ENCODE assay signal across 26 mouse cellular contexts in the genomic region with DNA sequence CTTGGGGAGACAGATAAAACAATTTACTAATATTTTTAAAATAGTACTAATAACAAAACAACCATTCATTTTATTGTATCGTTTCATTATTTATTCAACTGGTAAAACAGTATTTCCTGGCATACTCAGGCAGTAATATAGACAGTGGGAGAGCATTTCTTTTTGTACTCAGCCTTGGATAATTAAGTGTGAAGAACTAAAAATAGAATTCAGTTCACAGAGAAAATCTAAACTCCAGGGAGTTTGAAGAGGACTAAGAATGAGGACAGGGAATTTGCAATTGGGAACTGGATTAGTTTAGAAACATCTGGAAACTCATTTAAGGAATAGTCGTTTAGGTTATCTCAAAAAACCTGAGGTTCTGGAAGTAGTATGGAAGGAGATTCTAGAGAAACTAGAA.
DNase-seq lines count a peak whose midpoint lies in the region; ATAC-seq and TF ChIP-seq lines count a peak whose summit lies in the region.
"Had no signal": no experiment of that assay in that cellular context is flagged by ENCODE, and none has a peak within 500 bp of the region (broad histone marks: within the 10 kb centered on the region; RNA-seq: fewer than 3 reads in every experiment).

No protein-coding gene starts in this region.

- no peak overlapping the region for H3K27ac ChIP-seq in lung, embryonic 14.5 days (ENCODE audit: low read depth)
- no peak overlapping the region for H3K27ac ChIP-seq in lung, postnatal 0 days (ENCODE audit: low read length)
- H3K27ac ChIP-seq in kidney, embryonic 16.5 days (ENCODE audit: low read length): no peak overlapping the region
- H3K27ac ChIP-seq: embryonic facial prominence, embryonic 10.5 days; embryonic facial prominence, embryonic 12.5 days; forebrain, embryonic 13.5 days; forebrain, embryonic 15.5 days had no signal

- WGBS in lung, embryonic 14.5 days: 27% methylated on average over 2 of the region's 2 CpGs
- 40% methylated on average over 2 of the region's 2 CpGs for WGBS in lung, postnatal 0 days
- 57% methylated on average over 2 of the region's 2 CpGs for WGBS in kidney, embryonic 16.5 days

- H3K27me3 ChIP-seq in lung, embryonic 14.5 days (ENCODE audit: insufficient read depth, low read length): no peaks in the 10 kb centered on the region
- no peaks in the 10 kb centered on the region for H3K27me3 ChIP-seq in lung, postnatal 0 days (replicated peaks; ENCODE audit: insufficient read depth, low read length)
- no peaks in the 10 kb centered on the region for H3K27me3 ChIP-seq in kidney, embryonic 16.5 days (ENCODE audit: insufficient read depth, low read length)
- H3K27me3 ChIP-seq: CH12.LX; embryonic facial prominence, embryonic 12.5 days; forebrain, embryonic 13.5 days; forebrain, embryonic 15.5 days; Patski had no signal

- no peak for TF ChIP-seq CTCF in lung, embryonic 14.5 days (IDR thresholded peaks at IDR 0.05; ENCODE audit: low read depth)
- TF ChIP-seq CTCF in lung, postnatal 0 days (IDR thresholded peaks at IDR 0.05): no peak

- H3K36me3 ChIP-seq in lung, embryonic 14.5 days (ENCODE audit: insufficient read depth): no peaks in the 10 kb centered on the region
- H3K36me3 ChIP-seq in lung, postnatal 0 days (ENCODE audit: insufficient read depth, low read length): no peaks in the 10 kb centered on the region
- no peaks in the 10 kb centered on the region for H3K36me3 ChIP-seq in kidney, embryonic 16.5 days (ENCODE audit: insufficient read depth, low read length)
- H3K36me3 ChIP-seq: embryonic facial prominence, embryonic 10.5 days; embryonic facial prominence, embryonic 12.5 days; forebrain, embryonic 15.5 days; G1E had no signal

- DNase-seq in lung, embryonic 14.5 days: peak; percentile 40
- no peak for DNase-seq in lung, postnatal 4 days
- peak; percentile 63 for DNase-seq in lung, postnatal 0 days (ENCODE audit: low spot score)
- no peak for DNase-seq in lung, postnatal 10 days
- DNase-seq in brain, adult 2 months (ENCODE audit: low read depth, low spot score): peak; percentile 11
- no peak for DNase-seq in thymus, postnatal 10 days (ENCODE audit: low spot score in 2 of 2)
- DNase-seq: adrenal gland, adult 8-10 months; adrenal gland, postnatal 14 days; adrenal gland, postnatal 36 days; B cell, adult 2 months; cerebellum, adult 11-12 months; cerebellum, adult 2 months; cerebellum, adult 9-10 months; cerebellum, postnatal 10 days; cerebellum, postnatal 25 days; forebrain, postnatal 0 days had no signal

- H3K4me3 ChIP-seq in lung, embryonic 14.5 days (ENCODE audit: low read depth, low read length): no peak overlapping the region
- no peak overlapping the region for H3K4me3 ChIP-seq in lung, postnatal 0 days (ENCODE audit: low read depth, low read length)
- no peak overlapping the region for H3K4me3 ChIP-seq in kidney, embryonic 16.5 days (ENCODE audit: low read length)
- H3K4me3 ChIP-seq: embryonic facial prominence, embryonic 10.5 days; embryonic facial prominence, embryonic 12.5 days; forebrain, embryonic 13.5 days; forebrain, embryonic 15.5 days had no signal

- no peak for ATAC-seq in lung, embryonic 14.5 days (ENCODE audit: insufficient read depth)
- no peak for ATAC-seq in lung, postnatal 0 days
- ATAC-seq in kidney, embryonic 16.5 days (ENCODE audit: low FRiP score, low TSS enrichment): no peak
- ATAC-seq: activated CD4-positive, CD25-positive, alpha-beta regulatory T cell, adult 4 months; CD4-positive, CD25-positive, alpha-beta regulatory T cell, adult 4 months; forebrain, embryonic 13.5 days; forebrain, embryonic 15.5 days; forebrain, postnatal 0 days; Patski had no signal

- H3K4me1 ChIP-seq in lung, embryonic 14.5 days (ENCODE audit: insufficient read depth): no peaks in the 10 kb centered on the region
- no peaks in the 10 kb centered on the region for H3K4me1 ChIP-seq in lung, postnatal 0 days (ENCODE audit: insufficient read depth, low read depth, low read length)
- no peaks in the 10 kb centered on the region for H3K4me1 ChIP-seq in kidney, embryonic 16.5 days (ENCODE audit: insufficient read depth, low read length)
- H3K4me1 ChIP-seq: embryonic facial prominence, embryonic 10.5 days; embryonic facial prominence, embryonic 12.5 days; forebrain, embryonic 13.5 days; forebrain, embryonic 15.5 days had no signal

- H3K4me2 ChIP-seq in lung, embryonic 14.5 days: no peak overlapping the region
- H3K4me2 ChIP-seq in lung, postnatal 0 days (replicated peaks; ENCODE audit: low read depth, low read length): no peak overlapping the region
- no peak overlapping the region for H3K4me2 ChIP-seq in kidney, embryonic 16.5 days (replicated peaks; ENCODE audit: low read depth, low read length)
- H3K4me2 ChIP-seq: embryonic facial prominence, embryonic 12.5 days; forebrain, embryonic 13.5 days; forebrain, embryonic 15.5 days had no signal

- H3K9me3 ChIP-seq in lung, embryonic 14.5 days (ENCODE audit: low read depth, low read length): no peaks in the 10 kb centered on the region
- H3K9me3 ChIP-seq in lung, postnatal 0 days (ENCODE audit: low read length): no peaks in the 10 kb centered on the region
- no peaks in the 10 kb centered on the region for H3K9me3 ChIP-seq in kidney, embryonic 16.5 days (ENCODE audit: low read length)
- H3K9me3 ChIP-seq: embryonic facial prominence, embryonic 10.5 days; embryonic facial prominence, embryonic 12.5 days; forebrain, embryonic 15.5 days; G1E had no signal

- H3K9ac ChIP-seq in lung, embryonic 14.5 days: no peak overlapping the region
- no peak overlapping the region for H3K9ac ChIP-seq in lung, postnatal 0 days (replicated peaks; ENCODE audit: low read depth)
- no peak overlapping the region for H3K9ac ChIP-seq in kidney, embryonic 16.5 days (replicated peaks; ENCODE audit: low read length)
- H3K9ac ChIP-seq: embryonic facial prominence, embryonic 12.5 days; forebrain, embryonic 13.5 days; forebrain, embryonic 15.5 days; forebrain, postnatal 0 days had no signal

- no peak for TF ChIP-seq EP300 in lung, postnatal 0 days (IDR thresholded peaks at IDR 0.05)

Comparison
In these comparisons a context has a peak if more than half of its experiments do, and no peak if none do; other contexts are left out.
1. DNase-seq: peak in lung, embryonic 14.5 days (single experiment), lung, postnatal 0 days (single experiment) and brain, adult 2 months (single experiment); none in lung, postnatal 4 days (0 of 2), lung, postnatal 10 days (single experiment) and thymus, postnatal 10 days (0 of 2).